Mouse (Mus musculus) CH12.LX (cell line): ENCODE data around the gene Tmem8b. TPM values are rescaled to one million over a fixed set of nuclear protein-coding genes. Genes with fewer than 3 reads are reported as not detected.

Source experiments
- DNase-seq: peaks from one replicate; pipeline ENCODE4 v3.0.0-alpha.2; 2013; ENCODE audit errors: extremely low read depth
- H3K27ac ChIP-seq: 2 replicates; pipeline ENCODE4 v1.5.1; 2012; ENCODE audit warnings: low read depth, mild to moderate bottlenecking, control low read depth, moderate library complexity; ENCODE audit not compliant: insufficient read depth
- H3K27me3 ChIP-seq: replicated peaks from 2 replicates; pipeline ENCODE3; 2012; ENCODE audit warnings: inconsistent platforms
- H3K36me3 ChIP-seq, 2 experiments: replicated peaks in 1 of 2; 2 replicates each; pipeline versions ENCODE3 to v1.6.1; 2012; ENCODE audit warnings: inconsistent platforms in 1 of 2, low read length in 1 of 2, mild to moderate bottlenecking in 1 of 2, mixed read lengths in 1 of 2, moderate library complexity in 1 of 2; ENCODE audit not compliant: control insufficient read depth in 1 of 2, insufficient read depth in 1 of 2
- H3K4me1 ChIP-seq, 2 experiments: 2 replicates each; pipeline ENCODE4 v1.6.1; 2012; ENCODE audit warnings: inconsistent platforms in 1 of 2, moderate library complexity in 1 of 2; ENCODE audit not compliant: insufficient read depth in 2 of 2, control insufficient read depth in 1 of 2
- H3K4me2 ChIP-seq: 2 replicates; pipeline ENCODE4 v1.6.1; 2012; ENCODE audit warnings: low read depth, mild to moderate bottlenecking, control low read depth; ENCODE audit not compliant: poor library complexity, insufficient read depth, severe bottlenecking
- H3K4me3 ChIP-seq, 3 experiments: fragments of 150-350 bp in 1 of 3; sonication (generic) in 1 of 3; replicated peaks in 1 of 3; 2 replicates each; pipeline versions ENCODE3 to v1.5.1; 2011 to 2012; ENCODE audit warnings: low read depth in 2 of 3, low read length in 2 of 3, mild to moderate bottlenecking in 2 of 3, moderate library complexity in 2 of 3, control low read depth in 1 of 3, improper control_type of control experiment in 1 of 3, inconsistent platforms in 1 of 3, mixed read lengths in 1 of 3; ENCODE audit not compliant: poor library complexity in 1 of 3
- H3K79me2 ChIP-seq: replicated peaks from 2 replicates; pipeline ENCODE4 v1.6.1; 2012; ENCODE audit warnings: mild to moderate bottlenecking, moderate library complexity; ENCODE audit not compliant: control insufficient read depth, poor library complexity, insufficient read depth, severe bottlenecking; ENCODE audit errors: extremely low read depth
- H3K9ac ChIP-seq: 2 replicates; pipeline ENCODE4 v1.6.1; 2012; ENCODE audit warnings: low read depth, mild to moderate bottlenecking, control low read depth, moderate library complexity; ENCODE audit not compliant: insufficient read depth
- H3K9me3 ChIP-seq: replicated peaks from 2 replicates; pipeline ENCODE3; 2012; ENCODE audit warnings: low read length, inconsistent platforms, mixed read lengths
- CHD2 ChIP-seq: IDR thresholded peaks from 2 replicates; pipeline ENCODE4 v1.6.1; 2011; ENCODE audit warnings: low read length, improper control_type of control experiment
- CTCF ChIP-seq, 2 experiments: IDR thresholded peaks in 1 of 2; conservative IDR thresholded peaks in 1 of 2; 2 replicates each; pipeline ENCODE4 v1.5.1; 2011 to 2012; ENCODE audit warnings: low read depth in 2 of 2, low read length in 2 of 2, improper control_type of control experiment in 1 of 2, inconsistent platforms in 1 of 2, mild to moderate bottlenecking in 1 of 2, moderate library complexity in 1 of 2
- E2F4 ChIP-seq: IDR thresholded peaks from 2 replicates; pipeline ENCODE4 v1.6.1; 2011; ENCODE audit warnings: low read depth, low read length, improper control_type of control experiment; ENCODE audit not compliant: insufficient replicate concordance
- EP300 ChIP-seq: IDR thresholded peaks from 2 replicates; pipeline ENCODE4 v1.6.1; 2011; ENCODE audit warnings: low read length, improper control_type of control experiment
- ETS1 ChIP-seq: conservative IDR thresholded peaks from 2 replicates; pipeline ENCODE4 v1.6.1; 2012; ENCODE audit warnings: low read depth, mild to moderate bottlenecking, inconsistent platforms, low read length, improper control_type of control experiment, moderate library complexity
- GABPA ChIP-seq: IDR thresholded peaks from 2 replicates; pipeline ENCODE4 v1.6.1; 2012; ENCODE audit warnings: low read depth, low read length, improper control_type of control experiment, inconsistent platforms; ENCODE audit not compliant: insufficient replicate concordance
- HCFC1 ChIP-seq: IDR thresholded peaks from 2 replicates; pipeline ENCODE4 v1.6.1; 2012; ENCODE audit warnings: low read depth, mild to moderate bottlenecking, inconsistent platforms, low read length, improper control_type of control experiment
- IRF4 ChIP-seq: IDR thresholded peaks from 2 replicates; pipeline ENCODE4 v1.6.1; 2014; ENCODE audit warnings: low read depth, mild to moderate bottlenecking, inconsistent platforms, low read length, improper control_type of control experiment
- JUN ChIP-seq: IDR thresholded peaks from 2 replicates; pipeline ENCODE4 v1.6.1; 2011; ENCODE audit warnings: low read depth, mild to moderate bottlenecking, low read length, improper control_type of control experiment, moderate library complexity; ENCODE audit not compliant: insufficient read depth
- KAT2A ChIP-seq: IDR thresholded peaks from 2 replicates; pipeline ENCODE4 v1.6.1; 2012; ENCODE audit warnings: low read length, improper control_type of control experiment, inconsistent platforms; ENCODE audit not compliant: insufficient replicate concordance
- MAX ChIP-seq: IDR thresholded peaks from 2 replicates; pipeline ENCODE4 v1.6.1; 2011; ENCODE audit warnings: low read length, improper control_type of control experiment
- MEF2A ChIP-seq: IDR thresholded peaks from 2 replicates; pipeline ENCODE4 v1.6.1; 2014; ENCODE audit warnings: low read depth, mild to moderate bottlenecking, inconsistent platforms, low read length, improper control_type of control experiment, borderline replicate concordance
- MXI1 ChIP-seq: IDR thresholded peaks from 2 replicates; pipeline ENCODE4 v1.6.1; 2011; ENCODE audit warnings: mild to moderate bottlenecking, low read depth, low read length, improper control_type of control experiment
- MYC ChIP-seq: IDR thresholded peaks from 2 replicates; pipeline ENCODE4 v1.6.1; 2011; ENCODE audit warnings: low read depth, mild to moderate bottlenecking, improper control_type of control experiment, low read length
- NELFE ChIP-seq: IDR thresholded peaks from 2 replicates; pipeline ENCODE4 v1.6.1; 2011; ENCODE audit warnings: low read depth, low read length, improper control_type of control experiment
- PAX5 ChIP-seq: IDR thresholded peaks from 2 replicates; pipeline ENCODE4 v1.6.1; 2012; ENCODE audit warnings: low read length, inconsistent platforms, mixed read lengths
- POLR2A ChIP-seq: IDR thresholded peaks from 2 replicates; pipeline ENCODE4 v1.6.1; 2011; ENCODE audit warnings: low read depth, mild to moderate bottlenecking, improper control_type of control experiment, low read length
- POLR2AphosphoS2 ChIP-seq: IDR thresholded peaks from 2 replicates; pipeline ENCODE4 v1.6.1; 2011; ENCODE audit warnings: low read depth, low read length, improper control_type of control experiment
- RCOR1 ChIP-seq: conservative IDR thresholded peaks from 2 replicates; pipeline ENCODE4 v1.6.1; 2012; ENCODE audit warnings: low read depth, mild to moderate bottlenecking, inconsistent platforms, low read length, improper control_type of control experiment
- SIN3A ChIP-seq: IDR thresholded peaks from 2 replicates; pipeline ENCODE4 v1.6.1; 2012; ENCODE audit warnings: low read length, improper control_type of control experiment, inconsistent platforms
- SMC3 ChIP-seq: IDR thresholded peaks from 2 replicates; pipeline ENCODE4 v1.6.1; 2011; ENCODE audit warnings: low read depth, low read length, improper control_type of control experiment
- UBTF ChIP-seq: IDR thresholded peaks from 2 replicates; pipeline ENCODE4 v1.6.1; 2012; ENCODE audit warnings: low read depth, mild to moderate bottlenecking, inconsistent platforms, low read length, improper control_type of control experiment, moderate library complexity
- USF1 ChIP-seq: IDR thresholded peaks from 2 replicates; pipeline ENCODE4 v1.6.1; 2014; ENCODE audit warnings: low read depth, mild to moderate bottlenecking, inconsistent platforms, low read length, improper control_type of control experiment
- ZC3H11A ChIP-seq: IDR thresholded peaks from 2 replicates; pipeline ENCODE4 v1.6.1; 2012; ENCODE audit warnings: low read depth, mild to moderate bottlenecking, inconsistent platforms, low read length, improper control_type of control experiment
- ZMIZ1 ChIP-seq: IDR thresholded peaks from 2 replicates; pipeline ENCODE4 v1.6.1; 2012; ENCODE audit warnings: low read depth, mild to moderate bottlenecking, inconsistent platforms, low read length, improper control_type of control experiment
- ZNF384 ChIP-seq: IDR thresholded peaks from 2 replicates; pipeline ENCODE4 v1.6.1; 2012; ENCODE audit warnings: low read depth, low read length, improper control_type of control experiment, inconsistent platforms
- dilution Hi-C: fragments of 300-500 bp; cut with MboI; formaldehyde crosslinking; loops from 2 replicates; pipeline ENCODE4 v1.14.3; 2020; ENCODE audit warnings: low sequenced_read_pairs; ENCODE audit not compliant: extremely low pct_unique_long_range_greater_than_20kb, extremely low pct_ligation_motif_present
- in situ Hi-C: fragments of 300-500 bp; cut with MboI; formaldehyde crosslinking; loops from 3 replicates; pipeline ENCODE4 v1.14.3; 2019; ENCODE audit warnings: low sequenced_read_pairs, low pct_ligation_motif_present, low pct_unique_long_range_greater_than_20kb, mixed read lengths
- polyA plus RNA-seq: library from polyadenylated mRNA; unstranded; fragments of >175 nt; gene quantifications from 2 replicates; pipeline ENCODE4 v1.2.1, GENCODE M21; 2012; ENCODE audit warnings: low read depth; ENCODE audit not compliant: insufficient read length
- total RNA-seq, 2 experiments: library from RNA; depleted of rRNA; stranded (reverse); fragments of 300-350 nt in 1 of 2; fragments of >200 nt in 1 of 2; gene quantifications; 2 replicates each; pipeline ENCODE4 v1.2.3; 2012 to 2014

The Tmem8b gene
- total and polyA plus RNA-seq, 3 experiments, result 0.26 to 0.47 TPM; not detected in 1

GRCm38 (mm10) chr4:43690021-43690420 is 21.2 kb downstream of the Tmem8b start (continued):
- TF ChIP-seq MEF2A, result no peak

GRCm38 (mm10) chr4:43691026-43691425 is 22.3 kb downstream of the Tmem8b start:
- no peak for DNase-seq
- Histone ChIP-seq H3K4me1 (no peaks in the 10 kb centered on the region), H3K4me3 (no peak overlapping the region), H3K9me3 (no peaks in the 10 kb centered on the region), H3K36me3 (no peaks in the 10 kb centered on the region), H3K27me3 (peaks cover 87% of the 10 kb centered on the region), H3K4me2 (no peak overlapping the region), H3K9ac (no peak overlapping the region), H3K27ac (no peak overlapping the region), H3K79me2 (no peaks in the 10 kb centered on the region)
- dilution Hi-C loops, result no loop called here
- TF ChIP-seq E2F4 (no peak), ZC3H11A (no peak), JUN (no peak), CTCF (conservative IDR thresholded peaks at IDR 0.05 in 1 of 2, IDR thresholded peaks at IDR 0.05 in 1 of 2; ENCODE audit: low read depth in 2 of 2, low read length in 2 of 2) (no peak), SIN3A (no peak), GABPA (no peak), ZMIZ1 (no peak), ETS1 (no peak), EP300 (no peak), SMC3 (no peak), MAX (no peak), USF1 (no peak), MYC (no peak), POLR2A (no peak), ZNF384 (no peak), MXI1 (no peak), NELFE (no peak), MEF2A (no peak), POLR2AphosphoS2 (no peak)
- in situ Hi-C loops, result no loop called here

GRCm38 (mm10) chr4:43693806-43694241 is 25.1 kb downstream of the Tmem8b start:
- H3K4me2 ChIP-seq, result no peak overlapping the region
- peaks cover 90% of the 10 kb centered on the region for H3K27me3 ChIP-seq
- no peak overlapping the region for H3K27ac ChIP-seq
- DNase-seq, result no peak
- TF ChIP-seq ZC3H11A (no peak), SIN3A (no peak), ETS1 (no peak), CHD2 (no peak), ZMIZ1 (no peak), RCOR1 (no peak), HCFC1 (no peak), IRF4 (no peak), CTCF (conservative IDR thresholded peaks at IDR 0.05 in 1 of 2, IDR thresholded peaks at IDR 0.05 in 1 of 2; ENCODE audit: low read depth in 2 of 2, low read length in 2 of 2) (no peak), KAT2A (no peak), EP300 (no peak), POLR2A (no peak), SMC3 (no peak), PAX5 (no peak), JUN (no peak), UBTF (no peak)
- no peaks in the 10 kb centered on the region for H3K9me3 ChIP-seq
- no peak overlapping the region for H3K9ac ChIP-seq
- in situ Hi-C loops (no loop called here), dilution Hi-C loops (no loop called here)
- H3K36me3 ChIP-seq, result no peaks in the 10 kb centered on the region
- no peaks in the 10 kb centered on the region for H3K4me1 ChIP-seq
- no peaks in the 10 kb centered on the region for H3K79me2 ChIP-seq
- no peak overlapping the region for H3K4me3 ChIP-seq
